Mouse (Mus musculus): ENCODE results near the gene Ncmap. TPM values are rescaled to one million over a fixed set of nuclear protein-coding genes. Genes with fewer than 3 reads are reported as not detected.
A peak's percentile ranks its signal among the peaks of the same experiment; 100 is the strongest.

Gene Ncmap
- polyA plus RNA-seq, 1 experiment from 2014 or later: 1.2 TPM

- Histone ChIP-seq H3K4me3 (no peak overlapping the region), H3K27ac (no peak overlapping the region), H3K4me2 (no peak overlapping the region), H3K36me3 (replicated peaks) (peaks cover 78% of the 10 kb centered on the region), H3K27me3 (replicated peaks) (no peaks in the 10 kb centered on the region), H3K9me3 (no peaks in the 10 kb centered on the region), H3K9ac (no peak overlapping the region), H3K4me1 (no peaks in the 10 kb centered on the region)
- WGBS: 93% methylated on average over 3 of the region's 3 CpGs
- no peak for ATAC-seq (replicated peaks)
Measured at GRCm38 (mm10) chr4:135326469-135326868, 71.6 kb downstream of the Ncmap start.

GRCm38 (mm10) chr4:135326046-135326445 lies 72.0 kb downstream of the Ncmap start:
- H3K4me3 ChIP-seq: no peak overlapping the region
- H3K4me2 ChIP-seq: no peak overlapping the region
- no peak overlapping the region for H3K9ac ChIP-seq
- no peaks in the 10 kb centered on the region for H3K9me3 ChIP-seq
- H3K27ac ChIP-seq: no peak overlapping the region
- ATAC-seq (replicated peaks): no peak
- no peaks in the 10 kb centered on the region for H3K4me1 ChIP-seq
- peaks cover 77% of the 10 kb centered on the region for H3K36me3 ChIP-seq (replicated peaks)
- H3K27me3 ChIP-seq (replicated peaks): no peaks in the 10 kb centered on the region

GRCm38 (mm10) chr4:135323021-135323420 lies 75.0 kb downstream of the Ncmap start:
- no peak overlapping the region for H3K4me2 ChIP-seq
- ATAC-seq (replicated peaks): no peak
- H3K9me3 ChIP-seq: no peaks in the 10 kb centered on the region
- no peak overlapping the region for H3K27ac ChIP-seq
- WGBS: 84% methylated on average over 8 of the region's 8 CpGs
- H3K9ac ChIP-seq: no peak overlapping the region
- H3K4me3 ChIP-seq: no peak overlapping the region
- H3K36me3 ChIP-seq (replicated peaks): peaks cover 63% of the 10 kb centered on the region
- H3K4me1 ChIP-seq: no peaks in the 10 kb centered on the region
- no peaks in the 10 kb centered on the region for H3K27me3 ChIP-seq (replicated peaks)

MicroRNAs encoded within 50 kb of the gene (microRNA counts, 519-probe panel; counts per million panel counts)
- microRNA mmu-miR-700: 2,154 counts per million, percentile 26 among the panel's probes with 10 or more counts

Small RNA genes within 50 kb of the gene (microRNA-seq; reads per million reads assigned to microRNA genes)
- 293 reads per million, percentile 65 among the genes with 10 or more reads in this experiment for gene Mir700

Other genes starting within 250 kb of the Ncmap start
- gene Clic4, start 125.4 kb downstream of the Ncmap start, polyA plus RNA-seq (2015; fragmentation: Nextera tagmentation; extraction: Ambion mirVana): 63.8 and 69.5 TPM in 2 replicates
- gene Srrm1, start 44.9 kb downstream of the Ncmap start, polyA plus RNA-seq (2015; fragmentation: Nextera tagmentation; extraction: Ambion mirVana): 169 and 185 TPM in 2 replicates
- gene Rcan3, start 35.6 kb upstream of the Ncmap start, polyA plus RNA-seq (2015; fragmentation: Nextera tagmentation; extraction: Ambion mirVana): 53.0 and 54.1 TPM in 2 replicates
- gene Stpg1, start 96.6 kb upstream of the Ncmap start, polyA plus RNA-seq (2015; fragmentation: Nextera tagmentation; extraction: Ambion mirVana): 0.36 and 0.59 TPM in 2 replicates
- gene Nipal3, start 96.8 kb upstream of the Ncmap start, polyA plus RNA-seq (2015; fragmentation: Nextera tagmentation; extraction: Ambion mirVana): 10.7 and 13.1 TPM in 2 replicates
- gene Grhl3, start 175.4 kb upstream of the Ncmap start, polyA plus RNA-seq (2015; fragmentation: Nextera tagmentation; extraction: Ambion mirVana): 1.5 TPM in 2 replicates

Measured in midbrain, embryonic 15.5 days (tissue).